Mouse (Mus musculus) midbrain, embryonic 12.5 days (tissue): ENCODE data around the gene Prkg1. TPM values are rescaled to one million over a fixed set of nuclear protein-coding genes. Genes with fewer than 3 reads are reported as not detected.
A peak's percentile ranks its signal among the peaks of the same experiment; 100 is the strongest.

Experiments used
- ATAC-seq: fragments of 200-750 bp; cut with Nextera tagmentation; 2 replicates; pipeline ENCODE4 v1.8.0; 2017; ENCODE audit warnings: low read depth, moderate TSS enrichment, moderate library complexity; ENCODE audit not compliant: low FRiP score
- H3K27ac ChIP-seq: fragments of 300-500 bp; sonication (generic); replicated peaks from 2 replicates; pipeline ENCODE4 v1.5.1; 2016; ENCODE audit warnings: mild to moderate bottlenecking
- H3K27me3 ChIP-seq: fragments of 300-500 bp; sonication (generic); 2 replicates; pipeline ENCODE4 v1.6.1; 2016; ENCODE audit warnings: mild to moderate bottlenecking
- H3K36me3 ChIP-seq: fragments of 300-500 bp; sonication (generic); 2 replicates; pipeline ENCODE4 v1.6.1; 2016
- H3K4me1 ChIP-seq: fragments of 300-500 bp; sonication (generic); 2 replicates; pipeline ENCODE4 v1.6.1; 2016
- H3K4me2 ChIP-seq: fragments of 300-500 bp; sonication (generic); replicated peaks from 2 replicates; pipeline ENCODE4 v1.6.1; 2016; ENCODE audit warnings: mild to moderate bottlenecking, moderate library complexity
- H3K4me3 ChIP-seq: fragments of 300-500 bp; sonication (generic); 2 replicates; pipeline ENCODE4 v1.5.1; 2016; ENCODE audit warnings: mild to moderate bottlenecking
- H3K9ac ChIP-seq: fragments of 300-500 bp; sonication (generic); replicated peaks from 2 replicates; pipeline ENCODE4 v1.6.1; 2016; ENCODE audit warnings: mild to moderate bottlenecking, moderate library complexity
- H3K9me3 ChIP-seq: fragments of 300-500 bp; sonication (generic); 2 replicates; pipeline ENCODE4 v1.6.1; 2016; ENCODE audit warnings: mild to moderate bottlenecking
- WGBS: fragments of 180-500 bp; shearing (Covaris S2); methylation state at CpG from one replicate; pipeline ENCODE4 v1.1.7; 2016; 5-methylcytosine and 5-hydroxymethylcytosine counted together
- polyA plus RNA-seq: library from polyadenylated mRNA; unstranded; fragments of >200 nt; fragmentation: Nextera tagmentation; extraction: Ambion mirVana; gene quantifications from 2 replicates; pipeline ENCODE4 v1.2.1, GENCODE M21; 2016

Prkg1 gene
- polyA plus RNA-seq, 1 experiment from 2014 or later, result 8.7 TPM

DNA sequence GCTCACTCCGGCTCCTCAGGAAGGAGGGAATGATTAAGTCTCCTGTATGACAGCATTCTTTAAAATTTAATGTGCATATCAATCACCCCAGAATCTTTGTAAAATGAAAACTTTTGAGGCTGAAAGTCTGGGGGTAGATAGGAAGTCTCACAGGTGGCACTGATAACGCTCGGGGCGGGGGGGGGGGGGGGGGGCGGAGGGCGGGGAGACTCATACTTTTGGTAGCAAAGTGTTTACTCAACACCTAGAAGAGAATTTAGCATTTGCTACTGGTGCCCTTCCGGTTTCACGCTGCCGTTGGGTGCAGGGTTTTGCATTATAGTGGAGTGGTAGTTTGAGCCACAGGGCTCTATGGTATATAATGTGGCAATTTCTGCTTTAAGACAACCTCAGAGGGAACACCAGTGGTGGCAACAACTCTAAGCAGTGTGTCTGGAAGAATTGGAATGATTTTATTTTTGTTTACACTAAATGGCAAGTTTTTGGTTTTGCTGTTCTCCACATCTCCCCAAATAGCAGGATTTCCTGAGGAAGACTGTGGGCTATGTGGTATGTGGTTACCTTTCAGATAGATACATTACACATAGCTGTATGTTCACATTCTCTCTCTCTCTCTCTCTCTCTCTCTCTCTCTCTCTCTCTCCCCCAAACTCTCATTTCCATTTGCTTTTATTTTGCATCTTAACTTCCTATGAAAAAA, 427.5 kb downstream of the Prkg1 start:
- H3K4me3 ChIP-seq, result no peak overlapping the region
- 84% methylated on average over 8 of the region's 9 CpGs for WGBS

DNA sequence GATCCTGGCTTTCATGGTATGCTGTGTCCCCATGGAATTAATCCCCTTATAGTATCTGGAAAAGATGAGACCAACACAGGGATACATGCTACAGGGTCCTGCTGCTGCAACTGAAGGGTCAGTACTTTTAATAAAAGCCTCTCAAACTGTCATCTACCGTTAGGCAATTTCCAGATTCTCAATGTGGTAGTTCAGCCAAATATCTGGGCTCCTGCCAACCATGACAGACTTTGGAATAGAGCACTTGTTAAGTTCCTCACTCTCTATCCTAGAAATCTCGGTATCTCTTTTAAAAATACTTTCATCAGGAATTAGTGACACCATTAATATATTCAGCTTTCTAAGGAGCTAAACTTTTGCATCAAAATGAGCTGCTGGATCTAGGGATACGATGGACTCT, 428.5 kb downstream of the Prkg1 start:
- H3K9ac ChIP-seq, result no peak overlapping the region
- H3K9me3 ChIP-seq, result no peaks in the 10 kb centered on the region
- ATAC-seq, result no peak
- H3K4me2 ChIP-seq, result no peak overlapping the region
- no peaks in the 10 kb centered on the region for H3K36me3 ChIP-seq
- no peak overlapping the region for H3K27ac ChIP-seq
- 72% methylated on average over 3 of the region's 3 CpGs for WGBS
- H3K4me3 ChIP-seq, result no peak overlapping the region
- no peaks in the 10 kb centered on the region for H3K4me1 ChIP-seq
- no peaks in the 10 kb centered on the region for H3K27me3 ChIP-seq

More for the DNA sequence above, 427.5 kb downstream of the Prkg1 start:
- ATAC-seq, result no peak
- no peaks in the 10 kb centered on the region for H3K36me3 ChIP-seq
- H3K9me3 ChIP-seq, result no peaks in the 10 kb centered on the region
- no peaks in the 10 kb centered on the region for H3K4me1 ChIP-seq
- H3K27ac ChIP-seq, result no peak overlapping the region
- no peak overlapping the region for H3K9ac ChIP-seq
- H3K4me2 ChIP-seq, result no peak overlapping the region
- no peaks in the 10 kb centered on the region for H3K27me3 ChIP-seq

DNA sequence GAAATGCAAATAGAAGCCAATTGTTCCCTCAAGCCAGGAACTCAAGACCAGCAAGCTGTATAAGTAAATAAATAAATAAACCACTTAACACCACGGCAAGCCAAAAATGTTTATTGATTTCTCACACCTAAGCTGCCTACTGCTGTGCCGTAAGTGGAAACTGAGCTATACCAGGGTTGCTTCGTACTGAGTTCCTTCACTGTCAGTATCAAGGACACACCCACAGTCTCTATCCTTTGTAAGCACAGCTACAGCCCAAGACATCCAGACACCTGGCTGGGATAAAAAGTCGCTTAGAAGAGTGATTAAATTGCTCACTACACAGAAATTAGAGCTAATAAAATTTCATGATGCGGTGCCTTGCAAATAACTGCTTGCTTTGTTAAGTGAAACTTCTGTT, 434.9 kb downstream of the Prkg1 start:
- Histone ChIP-seq H3K27ac (no peak overlapping the region), H3K9ac (no peak overlapping the region), H3K27me3 (no peaks in the 10 kb centered on the region), H3K4me1 (no peaks in the 10 kb centered on the region), H3K4me2 (no peak overlapping the region), H3K4me3 (no peak overlapping the region), H3K9me3 (no peaks in the 10 kb centered on the region), H3K36me3 (no peaks in the 10 kb centered on the region)
- ATAC-seq, result no peak
- 67% methylated on average over 5 of the region's 5 CpGs for WGBS

DNA sequence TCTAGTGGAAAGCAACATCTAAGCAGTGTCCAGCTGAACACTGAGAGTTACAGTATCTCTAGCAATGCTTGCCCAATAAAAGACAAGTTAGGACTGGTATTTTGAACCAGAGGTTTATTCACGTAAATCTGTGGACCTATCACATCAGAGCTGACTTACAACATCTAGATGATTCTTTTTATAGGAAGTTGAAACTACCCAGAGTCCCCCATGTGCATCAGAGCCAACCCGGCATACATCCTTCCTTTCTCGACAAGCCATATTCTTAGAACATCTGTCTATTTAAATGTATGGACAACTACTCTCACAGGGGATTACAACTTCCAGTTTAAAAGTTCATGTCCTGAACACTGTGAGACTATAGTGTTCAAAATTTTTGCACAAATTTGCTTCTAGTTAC, 460.1 kb downstream of the Prkg1 start:
- Histone ChIP-seq H3K36me3 (no peaks in the 10 kb centered on the region), H3K9me3 (no peaks in the 10 kb centered on the region), H3K4me2 (no peak overlapping the region), H3K9ac (no peak overlapping the region), H3K4me3 (no peak overlapping the region), H3K27ac (no peak overlapping the region), H3K4me1 (no peaks in the 10 kb centered on the region), H3K27me3 (no peaks in the 10 kb centered on the region)
- no peak for ATAC-seq
- 90% methylated on average over 3 of the region's 3 CpGs for WGBS

DNA sequence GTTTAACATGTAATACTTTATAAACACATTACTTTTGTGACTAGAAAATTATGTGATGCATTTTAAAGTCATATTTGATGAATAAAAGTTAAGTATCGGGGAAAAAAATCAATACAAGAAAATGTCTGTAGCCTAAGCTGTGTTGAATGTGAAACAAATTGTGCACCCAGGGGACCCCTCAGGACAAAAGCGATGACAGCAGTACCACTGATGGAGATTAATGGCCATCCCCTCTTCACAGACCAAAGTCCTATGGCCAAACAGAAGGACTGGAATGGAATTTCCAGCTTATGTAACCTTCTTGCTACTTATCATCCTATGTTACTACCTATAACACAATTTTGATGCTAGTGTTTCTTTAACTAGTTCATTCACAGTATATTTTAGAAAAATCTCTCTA, 473.6 kb downstream of the Prkg1 start:
- 75% methylated on average over 2 of the region's 2 CpGs for WGBS

DNA sequence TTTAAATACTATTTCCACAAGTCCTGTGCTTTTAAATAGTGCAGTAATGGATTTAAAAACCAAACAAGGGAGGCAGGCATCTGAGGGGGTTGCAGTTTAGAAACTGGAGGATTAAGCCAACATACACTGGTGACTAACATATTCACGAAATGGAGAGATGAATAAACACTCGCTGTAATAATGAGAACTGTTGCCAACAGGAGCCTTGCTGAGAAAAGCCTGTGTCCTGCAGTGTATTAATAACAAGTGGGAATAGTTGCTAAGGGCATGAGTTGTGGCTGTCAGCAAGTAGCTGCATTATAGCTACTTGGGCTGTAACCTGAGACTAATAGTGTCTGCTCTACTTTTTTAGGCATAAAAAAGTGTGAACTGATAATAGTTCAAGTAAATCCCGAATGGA, 480.3 kb downstream of the Prkg1 start:
- Histone ChIP-seq H3K27me3 (no peaks in the 10 kb centered on the region), H3K4me3 (no peak overlapping the region), H3K36me3 (no peaks in the 10 kb centered on the region), H3K9ac (no peak overlapping the region), H3K27ac (no peak overlapping the region), H3K9me3 (no peaks in the 10 kb centered on the region), H3K4me1 (0 out of 2 replicates have a peak, but pooled peaks cover 3% of the 10 kb centered on the region), H3K4me2 (no peak overlapping the region)
- ATAC-seq, result 0 out of 2 replicates have a peak, but pooled peaks have one; percentile 27
- 43% methylated on average over 3 of the region's 3 CpGs for WGBS

More for the DNA sequence above, 473.6 kb downstream of the Prkg1 start:
- ATAC-seq, result no peak
- Histone ChIP-seq H3K4me3 (no peak overlapping the region), H3K9me3 (no peaks in the 10 kb centered on the region), H3K27me3 (no peaks in the 10 kb centered on the region), H3K9ac (no peak overlapping the region), H3K36me3 (no peaks in the 10 kb centered on the region), H3K4me1 (no peaks in the 10 kb centered on the region), H3K4me2 (no peak overlapping the region), H3K27ac (no peak overlapping the region)

DNA sequence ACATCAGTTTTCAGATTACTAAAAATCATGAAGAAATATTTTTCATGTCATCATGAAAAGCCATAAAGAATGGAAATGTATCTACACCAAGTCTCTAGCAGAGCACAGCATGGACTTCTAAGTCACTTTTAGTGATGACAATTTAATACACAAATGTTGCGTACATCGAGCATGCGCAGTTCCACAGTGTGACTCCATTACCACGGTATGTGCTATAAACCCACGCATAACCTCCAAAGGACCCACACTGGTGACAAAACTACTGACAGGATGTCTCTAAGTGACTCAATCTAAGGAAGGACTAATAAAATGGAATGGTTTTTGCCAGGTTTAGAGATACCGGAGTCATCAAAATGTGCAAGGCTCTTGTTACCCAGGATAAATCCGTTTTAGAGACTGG, 480.7 kb downstream of the Prkg1 start:
- H3K27ac ChIP-seq, result no peak overlapping the region
- H3K9ac ChIP-seq, result no peak overlapping the region
- no peak overlapping the region for H3K4me3 ChIP-seq
- WGBS, result 90% methylated on average over 7 of the region's 7 CpGs
- H3K36me3 ChIP-seq, result no peaks in the 10 kb centered on the region
- no peaks in the 10 kb centered on the region for H3K9me3 ChIP-seq
- H3K27me3 ChIP-seq, result no peaks in the 10 kb centered on the region
- 0 out of 2 replicates have a peak, but pooled peaks cover 3% of the 10 kb centered on the region for H3K4me1 ChIP-seq
- H3K4me2 ChIP-seq, result no peak overlapping the region
- no peak for ATAC-seq

DNA sequence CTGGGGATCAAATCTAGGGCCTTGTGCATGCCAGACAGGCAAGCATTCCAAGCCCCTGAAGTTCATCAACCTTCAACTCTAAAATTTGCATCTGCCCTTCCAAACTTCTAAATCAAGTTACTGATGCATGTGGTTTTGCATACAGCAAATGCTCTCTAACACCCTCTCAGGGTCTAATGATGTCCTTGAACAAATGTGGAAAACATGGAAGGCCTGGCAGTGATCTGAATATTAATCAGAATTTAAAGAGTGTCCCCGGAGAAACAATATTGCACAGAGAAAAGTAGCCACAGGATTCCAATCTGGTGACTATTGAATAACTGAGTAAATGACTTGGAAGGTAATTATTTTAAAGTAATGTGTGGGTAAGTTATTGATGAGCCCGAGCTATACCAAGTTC, 481.2 kb downstream of the Prkg1 start:
- H3K9ac ChIP-seq, result no peak overlapping the region
- no peaks in the 10 kb centered on the region for H3K27me3 ChIP-seq
- H3K36me3 ChIP-seq, result no peaks in the 10 kb centered on the region
- no peak overlapping the region for H3K4me3 ChIP-seq
- no peak for ATAC-seq
- H3K4me2 ChIP-seq, result no peak overlapping the region
- 64% methylated on average over 2 of the region's 2 CpGs for WGBS
- no peaks in the 10 kb centered on the region for H3K9me3 ChIP-seq
- 0 out of 2 replicates have a peak, but pooled peaks cover 3% of the 10 kb centered on the region for H3K4me1 ChIP-seq
- H3K27ac ChIP-seq, result no peak overlapping the region

DNA sequence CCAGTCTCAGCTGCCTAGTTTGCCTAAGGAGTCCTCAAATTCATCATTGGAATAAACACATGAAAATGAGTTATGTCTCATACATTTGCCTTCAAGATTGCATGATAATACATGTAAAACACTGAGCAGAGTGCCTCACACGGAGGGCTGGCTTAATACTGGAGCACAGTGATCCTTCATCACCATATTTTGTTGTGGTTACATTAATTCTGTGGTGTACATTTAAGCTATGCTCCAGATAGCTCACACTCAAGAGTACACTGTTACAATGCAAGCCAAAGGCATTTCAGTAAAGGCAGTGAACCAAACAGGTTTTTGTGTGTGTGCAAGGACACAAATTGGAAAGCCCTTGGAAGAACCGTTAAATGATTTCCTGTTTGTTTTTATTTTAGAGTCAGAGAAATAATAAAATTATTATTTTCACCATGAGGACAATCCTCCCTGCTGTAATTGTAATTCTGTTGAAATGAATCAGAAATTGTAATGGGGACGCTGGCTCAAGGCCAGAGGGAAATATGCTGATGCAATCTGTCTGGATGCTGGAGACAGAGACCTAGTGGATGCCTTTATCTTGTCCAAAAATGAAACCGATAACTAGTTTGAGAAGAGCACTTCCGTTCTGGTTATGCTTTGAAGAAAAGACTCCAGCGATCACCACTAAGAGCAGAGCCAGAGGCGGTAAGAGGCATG, 484.9 kb downstream of the Prkg1 start:
- WGBS, result 86% methylated on average over 7 of the region's 7 CpGs
- no peak overlapping the region for H3K4me3 ChIP-seq
- no peaks in the 10 kb centered on the region for H3K27me3 ChIP-seq
- H3K4me1 ChIP-seq, result 0 out of 2 replicates have a peak, but pooled peaks cover 3% of the 10 kb centered on the region
- no peaks in the 10 kb centered on the region for H3K9me3 ChIP-seq
- ATAC-seq, result no peak
- no peak overlapping the region for H3K4me2 ChIP-seq
- no peak overlapping the region for H3K9ac ChIP-seq
- no peaks in the 10 kb centered on the region for H3K36me3 ChIP-seq
- H3K27ac ChIP-seq, result no peak overlapping the region

DNA sequence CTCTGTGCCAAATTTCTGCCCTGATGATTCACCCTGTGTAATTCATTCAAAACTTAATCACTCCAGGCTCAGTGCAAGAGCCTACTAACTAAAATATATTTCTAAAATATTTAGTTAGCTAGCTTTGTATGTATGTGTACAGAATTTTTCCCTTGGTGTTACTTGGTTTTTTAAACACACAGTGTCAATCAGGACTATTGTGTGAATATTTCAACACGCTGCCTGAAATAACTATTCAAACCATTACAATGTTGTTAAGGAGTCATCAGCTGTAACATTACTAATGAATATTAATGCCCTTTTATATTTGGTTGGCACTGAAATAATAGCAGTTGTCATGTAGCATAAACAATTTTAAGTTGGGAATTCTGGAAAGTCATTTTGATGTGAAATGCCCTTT, 502.4 kb downstream of the Prkg1 start:
- Histone ChIP-seq H3K9me3 (no peaks in the 10 kb centered on the region), H3K36me3 (no peaks in the 10 kb centered on the region), H3K4me3 (no peak overlapping the region), H3K27me3 (no peaks in the 10 kb centered on the region), H3K4me1 (no peaks in the 10 kb centered on the region), H3K4me2 (no peak overlapping the region), H3K27ac (no peak overlapping the region), H3K9ac (no peak overlapping the region)
- 68% methylated on average over 1 of the region's 1 CpGs for WGBS
- ATAC-seq, result no peak

DNA sequence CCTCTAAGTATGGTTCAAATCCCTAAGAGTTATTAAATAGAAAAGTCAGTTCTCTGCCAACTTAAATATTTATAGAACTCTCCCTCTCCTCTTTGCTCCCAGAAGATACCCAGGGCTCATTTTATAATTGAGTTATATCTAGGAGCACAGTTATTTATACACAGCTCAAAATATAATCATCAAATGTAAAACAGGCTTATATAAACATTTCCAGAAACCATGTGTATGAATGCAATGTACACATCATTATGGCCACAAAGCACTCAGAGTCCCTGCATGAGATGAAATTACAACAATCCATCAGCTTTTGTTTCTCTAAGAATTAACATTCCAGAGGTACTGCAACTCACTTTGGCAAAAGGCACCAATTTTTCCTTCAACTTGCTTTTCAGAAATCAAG, 504.3 kb downstream of the Prkg1 start:
- Histone ChIP-seq H3K27me3 (no peaks in the 10 kb centered on the region), H3K4me2 (no peak overlapping the region), H3K36me3 (no peaks in the 10 kb centered on the region), H3K4me1 (no peaks in the 10 kb centered on the region), H3K4me3 (no peak overlapping the region), H3K27ac (no peak overlapping the region), H3K9me3 (no peaks in the 10 kb centered on the region), H3K9ac (no peak overlapping the region)
- no peak for ATAC-seq

DNA sequence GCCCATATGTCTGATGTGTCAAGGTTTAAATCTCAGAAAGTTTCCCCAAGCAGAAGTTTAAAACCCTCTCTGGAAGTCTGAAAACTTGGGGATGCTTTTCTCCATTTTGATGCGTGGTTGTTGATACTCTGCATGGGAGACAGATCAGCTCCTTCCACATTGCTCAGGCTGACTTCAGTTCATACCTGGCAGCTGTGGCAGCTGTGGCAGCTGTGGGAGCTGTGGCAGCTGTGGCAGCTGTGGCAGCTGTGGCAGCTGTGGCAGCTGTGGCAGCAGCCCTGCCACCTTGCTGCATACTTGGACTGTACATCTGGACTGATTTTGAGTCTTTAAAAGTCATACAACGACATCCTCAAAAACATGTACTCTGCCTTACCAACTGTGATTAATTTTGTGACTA, 509.1 kb downstream of the Prkg1 start:
- WGBS, result 90% methylated on average over 2 of the region's 2 CpGs
- no peak overlapping the region for H3K4me3 ChIP-seq
- H3K27ac ChIP-seq, result no peak overlapping the region
- no peak overlapping the region for H3K9ac ChIP-seq
- no peaks in the 10 kb centered on the region for H3K4me1 ChIP-seq
- H3K27me3 ChIP-seq, result no peaks in the 10 kb centered on the region
- H3K4me2 ChIP-seq, result no peak overlapping the region
- no peaks in the 10 kb centered on the region for H3K9me3 ChIP-seq
- ATAC-seq, result no peak
- no peaks in the 10 kb centered on the region for H3K36me3 ChIP-seq
